Mouse (Mus musculus) cerebellum, postnatal 4 days (tissue): ENCODE results near the gene March7.

Source experiments
- DNase-seq, 2 experiments: peaks; one replicate each; pipeline ENCODE4 v3.0.0; 2022; ENCODE audit warnings: low spot score in 2 of 2, mixed read lengths in 1 of 2

Gene March7

GRCm38 (mm10) chr2:60285107-60285617, 75.5 kb downstream of the March7 start:
- DNase-seq = no peak

- no peak for DNase-seq
Observed at GRCm38 (mm10) chr2:60288606-60289005, 78.9 kb downstream of the March7 start.

- DNase-seq = no peak
Observed at GRCm38 (mm10) chr2:60289451-60289850, 79.8 kb downstream of the March7 start.

GRCm38 (mm10) chr2:60291381-60291780, 81.7 kb downstream of the March7 start:
- no peak for DNase-seq

GRCm38 (mm10) chr2:60298266-60298665, 88.6 kb downstream of the March7 start:
- no peak for DNase-seq

GRCm38 (mm10) chr2:60299323-60299722, 89.6 kb downstream of the March7 start:
- DNase-seq = no peak
